Mouse (Mus musculus) midbrain, embryonic 11.5 days (tissue): Measurements from ENCODE around the gene Olfr843. TPM values are rescaled to one million over a fixed set of nuclear protein-coding genes. Genes with fewer than 3 reads are reported as not detected.

Source experiments
- ATAC-seq: fragments of 200-750 bp; cut with Nextera tagmentation; 2 replicates; pipeline ENCODE4 v1.8.0; 2017; ENCODE audit warnings: moderate TSS enrichment, moderate library complexity; ENCODE audit not compliant: low FRiP score
- DNase-seq: peaks from one replicate; pipeline ENCODE4 v3.0.0; 2015; ENCODE audit warnings: low spot score; ENCODE audit errors: missing footprints
- H3K27ac ChIP-seq: fragments of 300-500 bp; sonication (generic); 2 replicates; pipeline ENCODE4 v1.5.1; 2014; ENCODE audit warnings: low read depth, low read length
- H3K27me3 ChIP-seq: fragments of 300-500 bp; sonication (generic); 2 replicates; pipeline ENCODE4 v1.6.1; 2014; ENCODE audit warnings: mild to moderate bottlenecking, low read length, moderate library complexity, mixed read lengths; ENCODE audit not compliant: control insufficient read depth, insufficient read depth
- H3K36me3 ChIP-seq: fragments of 300-500 bp; sonication (generic); 2 replicates; pipeline ENCODE4 v1.6.1; 2014; ENCODE audit warnings: mild to moderate bottlenecking, low read length, moderate library complexity, mixed read lengths; ENCODE audit not compliant: control insufficient read depth, insufficient read depth
- H3K4me1 ChIP-seq: fragments of 300-500 bp; sonication (generic); 2 replicates; pipeline ENCODE4 v1.6.1; 2014; ENCODE audit warnings: low read length; ENCODE audit not compliant: control insufficient read depth, insufficient read depth
- H3K4me2 ChIP-seq: fragments of 300-500 bp; sonication (generic); 2 replicates; pipeline ENCODE4 v1.6.1; 2014; ENCODE audit warnings: mild to moderate bottlenecking, moderate library complexity
- H3K4me3 ChIP-seq: fragments of 300-500 bp; sonication (generic); 2 replicates; pipeline ENCODE4 v1.5.1; 2014; ENCODE audit warnings: low read depth, low read length
- H3K9ac ChIP-seq: fragments of 300-500 bp; sonication (generic); 2 replicates; pipeline ENCODE4 v1.6.1; 2014; ENCODE audit warnings: low read length
- H3K9me3 ChIP-seq: fragments of 300-500 bp; sonication (generic); 2 replicates; pipeline ENCODE4 v1.6.1; 2016; ENCODE audit warnings: low read length; ENCODE audit not compliant: control insufficient read depth
- WGBS: fragments of 180-500 bp; shearing (Covaris S2); extraction: QIAGEN DNeasy Blood & Tissue Kit; methylation state at CpG from one replicate; pipeline ENCODE4 v1.1.7; 2014; 5-methylcytosine and 5-hydroxymethylcytosine counted together
- polyA plus RNA-seq: library from polyadenylated mRNA; unstranded; fragments of >200 nt; fragmentation: Nextera tagmentation; extraction: Ambion mirVana; gene quantifications from 2 replicates; pipeline ENCODE4 v1.2.1, GENCODE M21; 2014

The Olfr843 gene
- not detected in 2 replicates for polyA plus RNA-seq

GRCm38 (mm10) chr9:19251887-19252286 is at the start of gene Olfr843:
Olfr843 (minus strand) TSS chr9:19251987.
- Histone ChIP-seq H3K4me2 (no peak within 1 kb of the TSS), H3K27ac (no peak within 1 kb of the TSS), H3K27me3 (no peaks in the 10 kb centered on the region), H3K4me3 (no peak within 1 kb of the TSS), H3K4me1 (no peaks in the 10 kb centered on the region), H3K9me3 (no peaks in the 10 kb centered on the region; the same call in 1 of the 2 replicates), H3K9ac (no peak within 1 kb of the TSS), H3K36me3 (no peaks in the 10 kb centered on the region)
- 84% methylated on average over 2 of the region's 2 CpGs for WGBS
- no peak for DNase-seq
- no peak for ATAC-seq

Other genes starting within 250 kb of the Olfr843 start
- not detected in 2 replicates for gene Olfr835, start 219.3 kb downstream of the Olfr843 start, polyA plus RNA-seq
- not detected in 2 replicates for gene Olfr836, start 131.6 kb downstream of the Olfr843 start, polyA plus RNA-seq
- not detected in 2 replicates for gene Olfr837, start 115.7 kb downstream of the Olfr843 start, polyA plus RNA-seq
- gene Olfr839-ps1, start 74.7 kb downstream of the Olfr843 start, polyA plus RNA-seq, result not detected in 2 replicates
- not detected in 2 replicates for gene Olfr844, start 64.4 kb upstream of the Olfr843 start, polyA plus RNA-seq
- gene Olfr845, start 84.5 kb upstream of the Olfr843 start, polyA plus RNA-seq, result not detected in 2 replicates
- gene Olfr846, start 112.0 kb upstream of the Olfr843 start, polyA plus RNA-seq, result not detected in 2 replicates
- gene Olfr847, start 126.7 kb upstream of the Olfr843 start, polyA plus RNA-seq, result not detected in 2 replicates
- gene Olfr849, start 188.3 kb upstream of the Olfr843 start, polyA plus RNA-seq, result not detected in 2 replicates
- not detected in 2 replicates for gene Olfr850, start 226.3 kb upstream of the Olfr843 start, polyA plus RNA-seq
- not detected in 2 replicates for gene Olfr851, start 241.3 kb upstream of the Olfr843 start, polyA plus RNA-seq